Mouse (Mus musculus) lung, adult 18-20 months (tissue): ENCODE data around the gene Rpp21.

Source experiments
- DNase-seq, 2 experiments: peaks; one replicate each; pipeline ENCODE4 v3.0.0; 2022; ENCODE audit warnings: mixed read lengths in 2 of 2

Gene Rpp21

GRCm38 (mm10) chr17:36257969-36258368, at the start of gene Rpp21:
Rpp21 (minus strand) TSS chr17:36258069.
- DNase-seq = no peak

- no peak for DNase-seq
These were observed 28.5 kb upstream of the Rpp21 start, which contains the start of gene H2-M10.2 for GRCm38 (mm10) chr17:36286390-36286789. H2-M10.2 (minus strand) TSS chr17:36286490.

DNA sequence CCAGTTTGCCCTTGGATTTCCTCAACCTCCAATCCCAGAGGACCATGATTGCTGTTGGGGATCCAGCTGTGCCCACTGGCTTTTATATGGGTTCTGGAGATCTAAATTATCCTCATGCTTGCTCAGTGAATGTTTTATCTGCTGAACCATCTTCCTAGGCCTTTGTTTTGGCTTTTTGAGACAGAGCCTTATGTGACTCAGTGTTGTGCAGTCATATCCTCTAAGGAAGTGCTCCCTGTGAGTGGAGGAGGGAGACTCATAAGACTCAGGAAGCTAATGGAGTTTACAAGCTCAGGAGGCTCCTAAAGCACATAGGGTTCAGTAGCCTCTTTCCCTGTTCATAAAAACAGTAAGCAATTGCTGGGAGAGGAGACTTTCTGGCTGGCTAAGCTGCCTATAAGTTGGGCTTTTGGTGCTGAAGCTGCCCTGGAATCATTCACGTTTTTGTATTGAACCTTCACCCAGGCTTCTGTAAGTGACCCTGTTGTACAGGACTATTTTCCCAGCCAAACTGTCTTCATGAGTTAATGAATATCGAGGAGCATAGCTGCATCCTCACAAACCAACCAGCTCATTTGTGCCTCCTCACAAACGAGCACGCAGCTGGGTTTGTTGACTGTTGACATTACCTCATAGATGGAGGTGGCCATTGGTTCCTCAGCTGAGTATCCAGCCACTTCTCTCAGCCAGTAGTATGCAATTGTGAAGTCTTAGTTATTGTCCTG, 23.8 kb upstream of the Rpp21 start:
- DNase-seq = no peak

DNA sequence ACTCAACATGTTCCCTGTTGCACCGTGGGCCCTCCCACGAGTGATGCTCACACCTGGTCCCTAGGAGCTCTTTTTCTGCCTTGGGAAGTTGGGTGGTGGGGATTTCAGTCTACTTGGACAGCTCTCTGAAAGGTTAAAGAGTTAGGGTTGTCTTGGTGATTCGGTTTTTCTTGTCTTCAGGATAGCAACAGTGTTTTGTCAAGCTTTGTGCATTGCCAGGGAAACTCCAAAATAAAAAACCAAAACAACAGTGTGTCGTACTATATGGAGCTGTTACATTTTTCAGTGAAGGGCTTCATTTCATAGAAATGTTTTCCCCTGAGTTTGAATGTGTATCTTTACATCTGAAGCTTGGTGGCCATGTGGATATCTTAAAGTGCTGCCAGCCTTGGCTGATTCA, 16.9 kb upstream of the Rpp21 start:
- DNase-seq = no peak

- DNase-seq = no peak
These were observed 15.9 kb upstream of the Rpp21 start for GRCm38 (mm10) chr17:36273796-36274195.

- no peak for DNase-seq
These were observed 14.9 kb upstream of the Rpp21 start for GRCm38 (mm10) chr17:36272643-36273366.

GRCm38 (mm10) chr17:36271586-36272256, 13.9 kb upstream of the Rpp21 start, which contains the start of gene Trim39:
Trim39 (minus strand) TSS chr17:36272247.
- peak; percentile 84 to 85 for DNase-seq

GRCm38 (mm10) chr17:36270956-36271585, 13.2 kb upstream of the Rpp21 start:
- DNase-seq = peak; percentile 88 to 89

DNA sequence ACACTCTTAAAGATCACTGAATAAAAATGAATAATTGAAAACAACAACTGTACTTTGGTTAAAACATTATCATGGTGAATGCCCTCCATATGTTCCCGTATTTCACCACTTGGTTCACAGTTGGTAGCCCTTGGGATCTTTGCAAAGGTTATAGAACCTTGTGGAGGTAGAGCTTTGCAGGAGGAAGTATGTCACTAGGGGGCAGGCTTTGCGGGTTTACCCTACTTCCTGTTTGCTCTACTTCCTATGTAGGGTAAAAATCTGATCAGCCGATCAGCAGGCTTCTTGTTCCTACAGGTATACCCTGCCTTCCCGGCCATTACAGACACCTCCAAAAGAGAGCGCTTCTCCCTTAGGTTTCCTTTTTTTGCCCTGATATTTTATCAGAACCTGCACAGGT, 8.0 kb upstream of the Rpp21 start:
- peak; percentile 22 to 29 for DNase-seq

- no peak for DNase-seq
These were observed 6.5 kb upstream of the Rpp21 start for GRCm38 (mm10) chr17:36264273-36264925.

DNA sequence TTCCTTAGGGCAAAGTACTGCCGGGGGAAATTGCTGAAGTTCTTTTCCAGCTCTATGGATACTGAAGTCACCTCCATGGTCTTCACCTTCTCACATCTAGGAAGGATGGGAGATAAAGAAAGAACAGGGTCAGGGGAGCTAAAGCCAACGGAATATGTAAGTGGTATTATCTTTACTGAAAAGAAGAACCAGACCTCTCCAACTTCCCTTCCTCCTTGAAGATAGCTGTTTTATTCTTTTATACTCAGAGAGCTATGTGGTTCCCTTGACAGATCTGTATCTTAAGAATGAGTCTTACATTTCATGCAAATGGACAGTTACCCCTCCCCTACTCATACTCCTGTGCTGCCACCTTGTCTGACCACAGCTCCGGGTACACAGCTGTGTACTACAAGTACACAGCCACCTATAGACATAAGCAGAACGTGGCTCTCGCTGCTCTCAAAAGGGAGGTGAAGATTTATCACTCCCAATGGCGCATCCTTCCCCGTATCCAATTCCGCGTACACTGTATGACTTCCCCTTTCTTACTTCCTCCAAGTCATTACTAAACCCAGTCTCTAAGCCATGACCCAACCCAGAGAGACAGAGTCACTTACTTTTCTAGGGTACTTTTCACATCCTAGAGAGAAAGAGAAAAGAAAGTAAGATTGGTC, 3.8 kb upstream of the Rpp21 start:
- no peak for DNase-seq

DNA sequence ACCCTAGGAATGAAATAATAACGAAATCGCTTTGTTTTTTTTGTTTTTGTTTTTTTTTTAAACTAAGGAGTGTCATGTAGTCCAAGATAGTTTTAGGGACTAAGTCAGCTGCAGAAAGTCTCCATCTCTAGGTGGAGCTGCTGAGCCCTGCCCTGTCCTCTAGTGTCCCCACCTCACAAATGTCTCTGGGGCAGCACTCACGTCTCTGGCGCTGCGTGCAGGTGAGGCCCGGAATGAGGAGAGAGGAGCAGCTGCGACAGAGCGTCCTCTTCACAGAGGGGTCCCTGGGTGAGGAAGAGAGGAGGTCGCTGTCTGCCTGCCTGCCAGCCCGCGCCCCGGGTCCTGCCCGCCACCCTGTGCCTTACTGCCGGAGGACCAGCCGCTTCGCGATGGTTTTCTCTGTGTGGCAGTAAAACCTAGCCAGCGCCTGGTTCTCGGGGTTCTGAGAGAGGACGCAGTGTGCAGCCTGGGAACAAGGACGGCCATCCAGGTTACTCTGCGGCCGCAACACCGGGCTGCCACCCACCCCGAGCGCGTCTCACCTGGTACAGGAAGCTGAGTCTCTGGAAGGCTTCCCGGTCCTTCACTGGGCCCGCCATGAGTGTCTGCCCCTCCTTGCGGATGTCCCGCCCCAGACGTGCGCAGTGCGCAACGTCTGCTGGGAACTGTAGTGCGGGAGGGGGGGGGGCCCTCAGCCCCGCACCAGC, 475 bp downstream of the Rpp21 start:
- peak; percentile 86 to 89 for DNase-seq

DNA sequence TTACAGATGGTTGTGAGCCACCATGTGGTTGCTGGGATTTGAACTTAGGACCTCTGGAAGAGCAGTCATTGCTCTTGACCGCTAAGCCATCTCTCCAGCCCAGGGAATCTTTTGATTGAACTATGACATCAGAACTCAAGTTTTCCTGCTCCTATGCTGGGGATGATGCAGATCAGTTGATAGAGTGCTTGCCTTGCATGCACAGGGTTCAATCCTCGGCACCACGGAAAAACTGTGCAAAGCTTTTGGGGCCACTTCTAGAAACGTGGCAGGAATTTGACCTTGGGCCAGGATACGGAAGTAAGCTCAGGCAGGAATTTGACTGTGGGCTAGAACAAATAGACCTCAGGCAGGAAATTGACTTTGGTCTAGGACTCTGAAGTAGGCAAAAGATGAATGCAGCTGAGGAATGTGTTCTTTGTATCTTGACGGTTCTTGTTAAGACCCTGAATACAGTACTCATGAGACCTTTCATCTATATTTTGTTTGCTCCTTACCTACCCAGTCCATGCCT, 4.7 kb downstream of the Rpp21 start:
- peak in 1 of 2 experiments; percentile 24 for DNase-seq

- DNase-seq = peak; percentile 38 to 45
These were observed 5.5 kb downstream of the Rpp21 start for GRCm38 (mm10) chr17:36252250-36252876.

DNA sequence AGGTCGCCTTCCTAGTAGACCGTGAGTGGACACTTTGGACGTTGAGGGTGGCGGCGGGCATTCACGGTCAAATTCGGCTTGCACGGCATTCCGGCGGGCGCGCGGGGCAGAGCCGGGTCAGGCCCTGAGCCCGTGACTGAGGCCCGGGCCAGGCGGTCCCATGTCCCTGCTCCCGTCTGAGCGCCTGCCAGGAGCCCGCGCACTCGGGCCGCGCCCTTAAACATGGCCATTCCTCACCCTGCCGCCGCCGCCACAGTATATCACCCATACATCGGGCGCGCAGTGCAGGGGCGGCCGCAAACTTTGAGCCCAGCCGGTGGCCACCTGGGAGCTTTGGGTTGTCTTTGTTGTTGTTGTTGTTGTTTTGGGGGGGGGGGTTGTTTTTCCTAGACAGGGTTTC, 9.0 kb downstream of the Rpp21 start:
- no peak for DNase-seq

DNA sequence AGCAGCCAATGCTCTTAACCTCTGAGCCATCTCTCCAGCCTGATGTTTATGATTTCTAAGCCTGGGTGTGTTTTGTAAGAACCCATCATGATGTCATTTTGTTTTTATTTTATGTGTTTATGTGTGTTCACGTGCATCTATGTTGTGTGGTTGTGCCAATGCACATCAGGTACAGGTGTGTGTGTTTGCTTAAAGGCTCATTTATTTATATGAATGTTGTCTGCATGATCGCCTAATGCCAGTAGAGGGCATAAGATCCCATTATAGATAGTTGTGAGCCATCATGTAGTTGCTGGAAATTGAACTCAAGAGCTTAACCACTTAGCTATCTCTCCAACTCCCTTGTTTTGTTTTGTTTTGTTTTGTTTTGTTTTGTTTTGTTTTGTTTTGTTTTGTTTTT, 12.1 kb downstream of the Rpp21 start:
- DNase-seq = no peak

DNA sequence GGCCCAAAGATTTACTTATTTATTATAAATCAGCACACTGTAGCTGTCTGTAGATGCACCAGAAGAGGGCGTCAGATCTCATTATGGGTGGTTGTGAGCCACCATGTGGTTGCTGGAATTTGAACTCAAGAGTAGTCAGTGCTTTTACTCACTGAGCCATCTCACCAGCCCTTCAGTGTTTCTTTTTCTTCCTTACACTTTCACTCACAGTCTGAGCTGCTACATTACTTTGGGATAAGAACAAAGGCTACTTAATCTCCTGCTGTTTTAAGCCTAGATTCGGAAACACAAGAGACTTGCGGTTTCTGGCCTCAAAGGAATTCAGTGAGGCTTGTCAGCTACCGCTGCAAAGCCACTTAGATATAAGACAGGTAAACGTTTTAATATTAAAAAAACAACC, 13.8 kb downstream of the Rpp21 start:
- no peak for DNase-seq

DNA sequence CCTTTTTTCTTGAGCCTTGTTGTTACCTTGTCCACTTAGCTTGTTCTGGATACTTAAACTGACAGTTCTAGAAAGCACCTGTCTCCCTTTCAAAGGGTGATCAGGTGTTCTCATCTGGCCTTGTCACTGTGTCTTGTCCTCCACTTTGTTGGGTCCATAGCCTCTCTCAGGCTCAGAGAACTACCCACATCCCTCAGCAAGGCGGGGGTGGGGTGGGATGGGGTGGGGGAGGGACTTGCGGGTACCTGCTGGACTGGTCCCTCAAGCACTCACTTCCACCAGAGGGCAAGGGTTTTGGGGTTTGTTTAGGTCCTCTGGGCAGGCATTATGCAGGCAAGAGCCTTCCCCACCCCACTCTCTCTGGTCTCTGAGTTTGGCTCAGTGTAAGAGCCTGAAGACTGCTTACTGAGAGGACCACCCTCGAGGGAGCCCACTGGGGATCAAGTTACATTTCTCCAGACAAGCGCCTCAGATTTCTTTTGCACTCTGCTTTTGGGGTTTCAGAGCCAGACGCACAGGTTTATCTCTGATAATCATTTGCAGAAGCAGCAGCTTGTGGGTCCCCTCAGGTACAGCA, 17.1 kb downstream of the Rpp21 start:
- no peak for DNase-seq

DNA sequence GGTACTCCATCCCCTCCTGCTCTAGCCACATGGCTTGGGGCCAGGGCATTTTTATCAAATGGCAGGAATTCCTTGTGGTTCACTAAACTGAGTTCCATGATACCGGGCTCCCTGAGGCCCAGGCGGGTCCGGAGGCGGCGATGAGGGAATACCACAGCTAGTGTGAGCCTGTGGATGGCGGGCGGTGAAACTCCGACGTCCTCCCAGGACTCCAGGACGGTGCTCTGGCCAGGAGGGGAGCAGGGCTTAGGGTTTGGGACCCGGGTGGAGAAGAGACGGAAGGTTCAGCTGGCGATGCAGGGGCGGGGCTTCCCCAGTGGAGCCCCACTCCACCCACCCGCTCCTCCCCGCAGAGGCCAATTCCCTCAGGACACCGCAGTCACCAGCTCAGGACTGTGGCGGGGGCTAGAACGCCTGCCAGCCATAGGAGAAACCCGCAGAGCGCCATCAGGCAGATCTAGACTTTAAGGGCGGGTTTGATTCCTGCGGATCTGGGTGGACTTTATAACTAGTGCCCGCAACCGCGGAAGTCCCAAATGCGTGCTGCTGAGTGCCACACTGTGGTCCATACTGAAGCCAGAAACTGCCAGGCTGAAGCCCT, 20.4 kb downstream of the Rpp21 start:
- no peak for DNase-seq

- DNase-seq = peak; percentile 52 to 67
These were observed 22.6 kb downstream of the Rpp21 start for GRCm38 (mm10) chr17:36235300-36235699.
